Mouse (Mus musculus): ENCODE data around the gene Akap10. TPM values are rescaled to one million over a fixed set of nuclear protein-coding genes. Genes with fewer than 3 reads are reported as not detected.
"Not testable (repeated sequence)": the region's sequence is repeated elsewhere in the genome, so short reads cannot be mapped to it uniquely, and the experiment has no call there.

The Akap10 gene
- polyA plus RNA-seq, 1 experiment from 2014 or later = 6.8 TPM

- Histone ChIP-seq H3K4me1 (replicated peaks; ENCODE audit: control insufficient read depth, insufficient read depth, low read length) (no peaks in the 10 kb centered on the region), H3K27ac (ENCODE audit: low read depth, low read length) (no peak overlapping the region), H3K36me3 (ENCODE audit: control insufficient read depth, insufficient read depth) (no peaks in the 10 kb centered on the region), H3K27me3 (replicated peaks; ENCODE audit: control insufficient read depth, insufficient read depth, low read length) (no peaks in the 10 kb centered on the region), H3K9me3 (ENCODE audit: control insufficient read depth) (no peaks in the 10 kb centered on the region), H3K4me3 (ENCODE audit: low read depth, low read length) (no peak overlapping the region), H3K9ac (ENCODE audit: low read depth, low read length) (no peak overlapping the region), H3K4me2 (replicated peaks; ENCODE audit: low read depth) (no peak overlapping the region)
- ATAC-seq = no peak
- TF ChIP-seq CTCF (IDR thresholded peaks at IDR 0.05; ENCODE audit: low read depth) = no peak
Observed at GRCm38 (mm10) chr11:61852916-61853315, 77.1 kb downstream of the Akap10 start.

DNA sequence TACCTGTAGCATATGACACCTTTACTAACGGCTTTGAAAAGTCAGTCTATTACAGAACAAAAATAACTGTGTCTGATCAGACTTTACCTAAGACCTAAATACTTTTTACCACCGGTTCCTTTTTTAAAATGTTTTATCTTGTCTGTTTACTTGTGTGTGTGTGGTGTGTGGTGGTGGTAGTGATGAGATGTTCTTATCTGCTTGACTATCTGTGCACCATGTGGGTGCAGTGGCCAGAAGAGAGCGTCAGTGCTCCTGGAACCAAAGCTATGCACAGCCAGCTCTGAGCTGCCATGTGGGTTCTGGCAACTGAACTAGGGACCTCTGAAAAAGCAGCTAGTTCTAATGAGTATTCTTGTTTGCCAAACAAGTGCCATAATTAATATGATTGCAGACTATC, 78.9 kb downstream of the Akap10 start:
- Histone ChIP-seq H3K9me3 (ENCODE audit: control insufficient read depth) (no peaks in the 10 kb centered on the region), H3K27me3 (replicated peaks; ENCODE audit: control insufficient read depth, insufficient read depth, low read length) (no peaks in the 10 kb centered on the region), H3K4me3 (ENCODE audit: low read depth, low read length) (no peak overlapping the region), H3K36me3 (ENCODE audit: control insufficient read depth, insufficient read depth) (no peaks in the 10 kb centered on the region), H3K9ac (ENCODE audit: low read depth, low read length) (no peak overlapping the region), H3K27ac (ENCODE audit: low read depth, low read length) (no peak overlapping the region), H3K4me1 (replicated peaks; ENCODE audit: control insufficient read depth, insufficient read depth, low read length) (no peaks in the 10 kb centered on the region), H3K4me2 (replicated peaks; ENCODE audit: low read depth) (no peak overlapping the region)
- no peak for TF ChIP-seq CTCF (IDR thresholded peaks at IDR 0.05; ENCODE audit: low read depth)
- 82% methylated on average over 3 of the region's 3 CpGs for WGBS
- ATAC-seq = no peak

GRCm38 (mm10) chr11:61840663-61841062, 89.4 kb downstream of the Akap10 start:
- not testable (repeated sequence) for H3K4me2 ChIP-seq (replicated peaks; ENCODE audit: low read depth); H3K27ac ChIP-seq (ENCODE audit: low read depth, low read length); H3K9ac ChIP-seq (ENCODE audit: low read depth, low read length); ATAC-seq; H3K4me3 ChIP-seq (ENCODE audit: low read depth, low read length); H3K36me3 ChIP-seq (ENCODE audit: control insufficient read depth, insufficient read depth); H3K9me3 ChIP-seq (ENCODE audit: control insufficient read depth); H3K27me3 ChIP-seq (replicated peaks; ENCODE audit: control insufficient read depth, insufficient read depth, low read length); H3K4me1 ChIP-seq (replicated peaks; ENCODE audit: control insufficient read depth, insufficient read depth, low read length)
- WGBS = 77% methylated on average over 3 of the region's 3 CpGs

DNA sequence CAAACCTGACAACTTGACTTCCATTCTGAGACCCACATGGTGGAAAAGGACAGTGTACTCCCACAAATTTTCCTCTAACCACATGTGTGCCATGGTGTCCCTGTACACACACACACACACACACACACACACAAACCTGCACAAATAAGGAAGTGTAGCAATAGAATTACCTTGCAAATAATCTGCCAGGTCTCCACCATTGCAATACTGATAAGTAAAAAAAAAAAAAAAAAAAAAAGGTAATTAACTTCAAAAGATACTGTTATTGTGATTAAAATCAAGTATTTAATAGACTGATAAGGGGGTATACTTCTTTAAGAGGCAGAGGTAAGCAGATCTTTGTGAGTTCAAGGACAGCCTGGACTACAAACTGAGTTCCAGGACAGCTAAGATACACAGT, 90.1 kb downstream of the Akap10 start:
- no peaks in the 10 kb centered on the region for H3K4me1 ChIP-seq (replicated peaks; ENCODE audit: control insufficient read depth, insufficient read depth, low read length)
- no peak overlapping the region for H3K4me2 ChIP-seq (replicated peaks; ENCODE audit: low read depth)
- TF ChIP-seq CTCF (IDR thresholded peaks at IDR 0.05; ENCODE audit: low read depth) = no peak
- no peak for ATAC-seq
- no peaks in the 10 kb centered on the region for H3K27me3 ChIP-seq (replicated peaks; ENCODE audit: control insufficient read depth, insufficient read depth, low read length)
- H3K36me3 ChIP-seq (ENCODE audit: control insufficient read depth, insufficient read depth) = peaks cover 4% of the 10 kb centered on the region; the same call in 1 of the 2 replicates
- H3K9ac ChIP-seq (ENCODE audit: low read depth, low read length) = no peak overlapping the region
- H3K9me3 ChIP-seq (ENCODE audit: control insufficient read depth) = no peaks in the 10 kb centered on the region
- H3K4me3 ChIP-seq (ENCODE audit: low read depth, low read length) = no peak overlapping the region
- no peak overlapping the region for H3K27ac ChIP-seq (ENCODE audit: low read depth, low read length)

GRCm38 (mm10) chr11:61839182-61839581, 90.9 kb downstream of the Akap10 start:
- peaks cover 4% of the 10 kb centered on the region; the same call in 1 of the 2 replicates for H3K36me3 ChIP-seq (ENCODE audit: control insufficient read depth, insufficient read depth)
- no peak overlapping the region for H3K9ac ChIP-seq (ENCODE audit: low read depth, low read length)
- H3K27ac ChIP-seq (ENCODE audit: low read depth, low read length) = no peak overlapping the region
- H3K4me2 ChIP-seq (replicated peaks; ENCODE audit: low read depth) = no peak overlapping the region
- no peak overlapping the region for H3K4me3 ChIP-seq (ENCODE audit: low read depth, low read length)
- no peaks in the 10 kb centered on the region for H3K27me3 ChIP-seq (replicated peaks; ENCODE audit: control insufficient read depth, insufficient read depth, low read length)
- WGBS = 85% methylated on average over 1 of the region's 1 CpGs
- no peak for ATAC-seq
- H3K9me3 ChIP-seq (ENCODE audit: control insufficient read depth) = no peaks in the 10 kb centered on the region
- no peak for TF ChIP-seq CTCF (IDR thresholded peaks at IDR 0.05; ENCODE audit: low read depth)
- no peaks in the 10 kb centered on the region for H3K4me1 ChIP-seq (replicated peaks; ENCODE audit: control insufficient read depth, insufficient read depth, low read length)

Other genes with a start within 250 kb of the Akap10 start
- gene Fam83g, start 246.2 kb downstream of the Akap10 start, polyA plus RNA-seq (2015; fragmentation: Nextera tagmentation; extraction: Ambion mirVana) = 20.7 and 21.9 TPM in 2 replicates
- gene Slc5a10, start 209.4 kb downstream of the Akap10 start, polyA plus RNA-seq (2015; fragmentation: Nextera tagmentation; extraction: Ambion mirVana) = 0.08 and 0.13 TPM in 2 replicates
- gene Prpsap2, start 168.2 kb downstream of the Akap10 start, polyA plus RNA-seq (2015; fragmentation: Nextera tagmentation; extraction: Ambion mirVana) = 15.1 and 16.8 TPM in 2 replicates
- 5.2 and 5.3 TPM in 2 replicates for gene Ulk2, start 75.2 kb downstream of the Akap10 start, polyA plus RNA-seq (2015; fragmentation: Nextera tagmentation; extraction: Ambion mirVana)
- 10.3 and 11.1 TPM in 2 replicates for gene Specc1, start 26.5 kb upstream of the Akap10 start, polyA plus RNA-seq (2015; fragmentation: Nextera tagmentation; extraction: Ambion mirVana)

All from intestine, postnatal 0 days (tissue).